In genomic region chr4:150724823-150725222, GRCm38 (mm10) we compare ENCODE assay signal across 12 mouse cellular contexts.
DNase-seq lines count a peak whose midpoint lies in the region; ATAC-seq and TF ChIP-seq lines count a peak whose summit lies in the region.
"Had no signal": no experiment of that assay in that cellular context is flagged by ENCODE, and none has a peak within 500 bp of the region (broad histone marks: within the 10 kb centered on the region; RNA-seq: fewer than 3 reads in every experiment).

No protein-coding gene starts in this region.

- no peak overlapping the region for H3K4me2 ChIP-seq in embryonic facial prominence, embryonic 14.5 days (ENCODE audit: low read depth, low read length)
- no peak overlapping the region for H3K4me2 ChIP-seq in kidney, embryonic 14.5 days (replicated peaks; ENCODE audit: low read depth, low read length)
- H3K4me2 ChIP-seq: heart, embryonic 13.5 days; limb, embryonic 12.5 days; neural tube, embryonic 13.5 days had no signal

- H3K4me1 ChIP-seq in embryonic facial prominence, embryonic 14.5 days (ENCODE audit: control insufficient read depth, insufficient read depth, low read length), result peaks cover 19% of the 10 kb centered on the region; the same call in 1 of the 2 replicates
- peaks cover 33% of the 10 kb centered on the region for H3K4me1 ChIP-seq in embryonic facial prominence, embryonic 10.5 days
- H3K4me1 ChIP-seq in kidney, embryonic 14.5 days (ENCODE audit: control insufficient read depth, insufficient read depth, low read length), result peaks cover 12% of the 10 kb centered on the region

- WGBS in embryonic facial prominence, embryonic 14.5 days, result 69% methylated on average over 11 of the region's 11 CpGs
- WGBS in embryonic facial prominence, embryonic 10.5 days, result 90% methylated on average over 11 of the region's 11 CpGs
- 34% methylated on average over 11 of the region's 11 CpGs for WGBS in kidney, embryonic 14.5 days

- H3K9me3 ChIP-seq in embryonic facial prominence, embryonic 14.5 days (ENCODE audit: control insufficient read depth, low read length), result 0 out of 2 replicates have a peak, but pooled peaks cover 3% of the 10 kb centered on the region
- H3K9me3 ChIP-seq in embryonic facial prominence, embryonic 10.5 days, result peaks cover 3% of the 10 kb centered on the region; the same call in 1 of the 2 replicates
- no peaks in the 10 kb centered on the region for H3K9me3 ChIP-seq in kidney, embryonic 14.5 days (ENCODE audit: control insufficient read depth, low read length)
- H3K9me3 ChIP-seq: neural tube, embryonic 13.5 days had no signal

- DNase-seq in embryonic facial prominence, embryonic 14.5 days (ENCODE audit: low spot score), result peak; percentile 63
- DNase-seq in embryonic facial prominence, embryonic 10.5 days (ENCODE audit: low spot score), result no peak
- no peak for DNase-seq in kidney, postnatal 14 days
- DNase-seq in lung, adult 18-20 months, result peak; percentile 92 to 95
- DNase-seq in urinary bladder, adult 2 months (ENCODE audit: low spot score), result peak; percentile 53
- no peak for DNase-seq in left cerebral cortex, adult 2 months (ENCODE audit: extremely low spot score in 1 of 2, low spot score in 2 of 2)
- DNase-seq in frontal cortex, postnatal 14 days (ENCODE audit: low spot score in 2 of 2), result no peak
- DNase-seq: thymus, postnatal 4 days had no signal

- no peak for ATAC-seq in embryonic facial prominence, embryonic 14.5 days (ENCODE audit: low read depth)
- peak; percentile 45; the same call in 1 of the 2 replicates for ATAC-seq in kidney, embryonic 14.5 days (ENCODE audit: low FRiP score, low TSS enrichment)

- H3K9ac ChIP-seq in embryonic facial prominence, embryonic 14.5 days (ENCODE audit: low read depth, low read length), result no peak overlapping the region
- H3K9ac ChIP-seq in kidney, embryonic 14.5 days (ENCODE audit: low read depth, low read length), result no peak overlapping the region
- H3K9ac ChIP-seq: heart, embryonic 13.5 days; limb, embryonic 12.5 days; neural tube, embryonic 13.5 days had no signal

- no peak for TF ChIP-seq CTCF in left cerebral cortex, adult 2 months (IDR thresholded peaks at IDR 0.05)

- peak overlapping the region; percentile 33 for H3K27ac ChIP-seq in embryonic facial prominence, embryonic 14.5 days (replicated peaks; ENCODE audit: low read depth, low read length)
- H3K27ac ChIP-seq in embryonic facial prominence, embryonic 10.5 days (replicated peaks), result no peak overlapping the region
- 0 out of 2 replicates have a peak overlapping the region, but pooled peaks have one; percentile 15 for H3K27ac ChIP-seq in kidney, embryonic 14.5 days (ENCODE audit: low read depth, low read length)
- H3K27ac ChIP-seq in left cerebral cortex, adult 2 months, result no peak overlapping the region
- H3K27ac ChIP-seq: heart, embryonic 13.5 days; limb, embryonic 12.5 days; neural tube, embryonic 13.5 days had no signal

- H3K27me3 ChIP-seq in embryonic facial prominence, embryonic 14.5 days (replicated peaks; ENCODE audit: control insufficient read depth, insufficient read depth, low read length), result no peaks in the 10 kb centered on the region
- H3K27me3 ChIP-seq in embryonic facial prominence, embryonic 10.5 days (replicated peaks; ENCODE audit: low read depth, poor library complexity, severe bottlenecking), result no peaks in the 10 kb centered on the region
- H3K27me3 ChIP-seq in kidney, embryonic 14.5 days (ENCODE audit: control insufficient read depth, insufficient read depth, low read length), result no peaks in the 10 kb centered on the region
- H3K27me3 ChIP-seq: limb, embryonic 12.5 days; neural tube, embryonic 13.5 days had no signal

- H3K36me3 ChIP-seq in embryonic facial prominence, embryonic 14.5 days (ENCODE audit: control insufficient read depth, insufficient read depth, low read length), result no peaks in the 10 kb centered on the region
- H3K36me3 ChIP-seq in embryonic facial prominence, embryonic 10.5 days (replicated peaks), result no peaks in the 10 kb centered on the region
- H3K36me3 ChIP-seq in kidney, embryonic 14.5 days (ENCODE audit: control insufficient read depth, insufficient read depth, low read length), result no peaks in the 10 kb centered on the region
- H3K36me3 ChIP-seq: heart, embryonic 13.5 days; limb, embryonic 12.5 days; neural tube, embryonic 13.5 days had no signal

- no peak overlapping the region for H3K4me3 ChIP-seq in embryonic facial prominence, embryonic 14.5 days (ENCODE audit: low read depth, low read length)
- no peak overlapping the region for H3K4me3 ChIP-seq in embryonic facial prominence, embryonic 10.5 days
- H3K4me3 ChIP-seq in kidney, embryonic 14.5 days (ENCODE audit: low read length), result no peak overlapping the region
- no peak overlapping the region for H3K4me3 ChIP-seq in left cerebral cortex, adult 2 months
- H3K4me3 ChIP-seq: heart, embryonic 13.5 days; limb, embryonic 12.5 days; neural tube, embryonic 13.5 days had no signal

- intact Hi-C loops in left cerebral cortex, adult 2 months (cut with DNase I), result no loop called here

Comparison
In these comparisons a context has a peak if more than half of its experiments do, and no peak if none do; other contexts are left out.
1. DNase-seq: peak in embryonic facial prominence, embryonic 14.5 days (single experiment), lung, adult 18-20 months (2 of 2) and urinary bladder, adult 2 months (single experiment); none in embryonic facial prominence, embryonic 10.5 days (single experiment), kidney, postnatal 14 days (single experiment), left cerebral cortex, adult 2 months (0 of 2) and frontal cortex, postnatal 14 days (0 of 2).
2. H3K27ac ChIP-seq: peak in embryonic facial prominence, embryonic 14.5 days (single experiment) and kidney, embryonic 14.5 days (single experiment); none in embryonic facial prominence, embryonic 10.5 days (single experiment) and left cerebral cortex, adult 2 months (single experiment).